Mouse (Mus musculus): ENCODE measurements around the gene Hpca. TPM values are rescaled to one million over a fixed set of nuclear protein-coding genes. Genes with fewer than 3 reads are reported as not detected.

Hpca gene
- total RNA-seq, 2 experiments from 2014 or later: 441 to 451 TPM

DNA sequence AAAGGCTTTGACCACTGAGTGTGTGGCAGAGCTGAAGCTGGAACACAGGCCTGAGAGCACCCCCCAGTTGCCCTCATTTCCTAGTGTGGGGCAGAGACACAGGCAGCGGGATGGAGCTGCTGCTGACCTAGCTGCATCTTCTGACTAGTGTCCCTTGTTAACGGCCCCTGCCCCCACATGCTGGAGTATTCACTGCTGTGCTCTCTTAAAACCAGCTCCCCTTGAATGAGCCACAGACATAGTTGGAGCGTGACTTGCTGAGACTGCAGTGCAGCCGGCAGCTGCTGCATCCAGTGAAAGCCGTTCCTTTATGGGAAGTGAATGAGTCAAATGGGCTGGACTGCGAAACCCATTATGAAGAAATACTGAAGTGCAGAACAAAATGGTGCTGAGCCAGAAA is 40.3 kb downstream of the Hpca start:
- intact Hi-C loops (cut with DNase I): loop anchor here (5.0 kb wide), 3 partner anchors 109 to 174 kb away; no protein-coding TSS in a partner anchor
- DNase-seq (ENCODE audit: extremely low spot score in 1 of 2, low spot score in 2 of 2): peak in 1 of 2 experiments; percentile 45

DNA sequence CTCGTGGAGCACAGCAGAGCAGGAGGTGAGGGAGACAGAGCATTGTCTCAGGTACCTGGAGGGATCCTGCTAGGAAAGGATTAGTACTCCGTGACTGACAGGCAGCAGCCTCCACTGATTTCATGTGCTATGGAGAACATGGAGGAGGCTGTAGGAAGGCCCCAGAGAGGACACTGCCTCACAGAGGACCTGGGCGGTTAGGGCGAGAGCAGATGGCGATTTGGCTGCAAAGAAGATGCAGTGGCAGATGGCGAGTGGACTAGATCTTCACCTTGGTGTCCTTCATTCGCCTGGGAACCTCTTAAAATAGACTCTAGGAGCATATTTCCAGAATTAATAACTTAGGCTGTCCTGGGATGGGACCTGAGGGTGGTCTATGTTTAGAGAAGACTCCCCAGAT is 40.8 kb downstream of the Hpca start:
- no peak for DNase-seq (ENCODE audit: extremely low spot score in 1 of 2, low spot score in 2 of 2)
- intact Hi-C loops (cut with DNase I): loop anchor here (5.0 kb wide), 3 partner anchors 109 to 174 kb away; no protein-coding TSS in a partner anchor

DNA sequence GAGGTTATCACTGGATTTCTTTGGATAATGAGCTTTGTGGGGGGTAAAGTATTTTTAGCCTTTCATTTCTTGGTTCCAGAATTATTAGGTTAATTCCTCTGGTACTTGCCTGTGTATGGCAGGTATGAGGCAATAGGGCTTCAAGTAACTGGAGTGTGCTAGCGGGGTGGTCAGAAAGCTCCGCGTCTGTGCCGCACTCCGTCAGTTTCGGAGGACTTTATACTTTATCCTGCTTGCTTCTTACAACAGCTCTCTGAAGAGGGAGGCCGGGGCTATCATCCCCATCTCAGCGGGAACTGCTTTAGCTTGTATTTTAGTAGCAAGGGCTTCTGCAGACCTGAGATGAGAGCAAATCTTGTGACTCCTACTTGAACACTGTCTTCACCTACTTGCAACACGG is 42.7 kb downstream of the Hpca start:
- intact Hi-C loops (cut with DNase I): no loop called here
- no peak for DNase-seq (ENCODE audit: extremely low spot score in 1 of 2, low spot score in 2 of 2)

DNA sequence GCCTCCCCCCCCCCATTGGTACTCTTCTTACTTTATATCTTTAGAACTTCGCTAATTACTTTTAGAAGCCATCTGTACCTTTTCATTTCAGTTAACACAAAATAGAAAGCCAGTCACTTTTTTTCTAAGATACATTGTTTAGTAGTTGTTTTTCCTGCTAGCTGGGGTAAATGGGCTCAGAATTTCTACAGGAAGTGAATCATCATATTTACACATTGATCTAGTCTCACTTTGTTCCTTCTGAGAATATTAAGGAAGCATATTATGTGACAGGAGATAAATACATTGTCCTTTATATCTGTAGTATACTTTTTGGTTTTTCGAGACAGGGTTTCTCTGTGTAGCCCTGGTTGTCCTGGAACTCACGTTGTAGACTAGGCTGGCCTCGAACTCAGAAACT is 53.0 kb downstream of the Hpca start:
- no peak for DNase-seq (ENCODE audit: extremely low spot score in 1 of 2, low spot score in 2 of 2)
- intact Hi-C loops (cut with DNase I): no loop called here

DNA sequence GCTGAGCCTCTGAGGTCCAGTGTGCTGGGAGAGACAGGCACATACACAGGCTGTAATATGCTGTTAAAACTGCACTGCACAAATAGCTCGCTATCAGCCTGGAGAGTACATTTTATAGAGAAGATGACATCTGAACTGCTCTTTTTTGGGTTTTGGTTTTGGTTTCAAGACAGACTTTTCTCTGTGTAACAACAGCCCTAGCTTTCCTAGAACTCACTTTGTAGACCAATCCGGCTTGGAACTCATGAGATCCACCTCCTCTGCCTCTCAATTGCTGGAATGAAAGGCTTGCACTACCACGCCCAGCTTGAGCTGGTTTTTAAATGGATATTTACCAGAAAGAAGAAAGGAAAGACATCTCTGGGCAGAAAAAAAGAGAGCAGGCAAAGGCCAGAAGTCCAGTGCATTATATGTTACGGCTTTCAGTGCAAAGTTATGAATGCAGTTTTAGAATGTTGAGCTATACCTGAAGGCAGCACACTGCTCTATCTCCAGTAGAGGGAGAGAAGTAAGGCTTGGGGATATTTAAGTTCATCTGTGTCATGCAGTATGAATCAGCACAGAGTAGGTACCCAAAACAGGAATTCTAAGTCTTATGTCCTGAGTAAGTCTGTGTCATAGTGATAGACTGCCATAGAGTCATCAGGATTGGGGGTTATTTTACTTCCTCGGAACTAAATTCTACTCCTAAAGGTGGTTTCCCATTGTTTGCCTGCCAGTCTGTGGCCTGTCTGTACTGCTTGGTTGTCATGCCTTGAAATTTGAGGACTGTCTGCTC is 54.0 kb downstream of the Hpca start:
- no peak for DNase-seq (ENCODE audit: extremely low spot score in 1 of 2, low spot score in 2 of 2)
- intact Hi-C loops (cut with DNase I): no loop called here

DNA sequence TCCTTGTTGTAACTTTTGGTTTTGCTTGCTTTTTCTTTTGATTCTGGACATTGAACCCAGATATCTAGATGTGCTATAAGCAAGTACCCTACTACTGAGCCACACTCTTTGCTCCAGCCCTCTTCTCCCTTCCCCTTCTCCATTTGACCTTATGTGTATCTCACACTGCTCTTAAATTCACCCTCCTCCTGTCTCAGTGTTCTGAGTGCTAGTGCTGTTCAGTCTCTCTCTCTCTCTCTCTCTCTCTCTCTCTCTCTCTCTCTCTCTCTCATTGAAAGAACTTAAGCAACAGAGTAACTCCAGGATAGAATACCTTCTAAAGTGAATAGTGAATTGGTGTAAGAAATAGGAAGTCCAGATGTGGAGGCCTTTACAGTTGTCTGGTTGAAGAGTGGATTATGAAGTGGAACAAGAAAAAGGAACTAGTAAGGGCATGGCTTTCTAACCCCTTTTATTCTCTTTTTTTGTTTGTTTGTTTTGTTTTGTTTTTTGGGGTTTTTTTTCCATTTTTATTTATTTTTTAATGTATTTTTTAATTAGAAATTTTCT is 56.1 kb downstream of the Hpca start:
- intact Hi-C loops (cut with DNase I): no loop called here
- DNase-seq (ENCODE audit: extremely low spot score in 1 of 2, low spot score in 2 of 2): no peak

DNA sequence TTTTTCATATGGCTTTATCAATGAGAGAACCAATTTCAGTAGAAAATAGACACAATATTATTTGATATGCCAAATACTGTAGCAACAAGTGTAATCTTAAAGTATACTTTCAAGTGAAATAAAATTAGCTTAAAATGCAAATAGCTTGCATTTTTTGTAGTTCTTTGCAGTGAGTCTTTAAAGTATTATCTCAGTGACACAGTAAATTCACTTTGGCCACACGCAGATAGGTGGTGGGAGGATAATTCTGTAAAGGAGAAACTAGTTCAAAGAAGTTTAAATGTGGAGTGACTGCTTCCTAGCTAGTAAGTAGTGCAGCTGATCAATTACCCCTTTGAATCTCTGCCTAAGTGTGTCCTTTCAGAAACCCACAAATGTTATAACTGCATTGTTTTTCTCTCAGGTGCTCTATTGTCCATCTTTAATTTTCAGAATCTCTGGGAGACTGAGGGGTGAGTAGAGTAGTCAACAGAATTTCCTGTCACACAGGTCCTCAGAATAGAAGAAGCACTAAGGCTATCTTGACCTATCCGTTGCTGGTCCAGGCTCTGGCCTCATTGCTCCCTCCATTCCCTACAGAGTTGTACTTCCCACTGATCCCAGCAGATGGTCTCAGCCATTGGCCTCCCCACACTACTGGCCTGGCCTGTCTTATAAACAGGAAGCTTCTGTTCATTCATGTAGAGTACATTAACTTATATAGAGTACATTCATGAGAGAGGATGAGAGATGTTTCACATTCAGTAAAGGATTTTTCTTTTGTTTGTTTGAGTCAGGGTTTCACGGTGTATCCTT is 59.4 kb downstream of the Hpca start:
- intact Hi-C loops (cut with DNase I): no loop called here
- no peak for DNase-seq (ENCODE audit: extremely low spot score in 1 of 2, low spot score in 2 of 2)

Other genes with a start within 250 kb of the Hpca start
- 10 to 100 TPM; 30.2 to 31.2 TPM for gene Trim62, start 238.5 kb downstream of the Hpca start, total RNA-seq (2021)
- gene Azin2, start 159.6 kb downstream of the Hpca start, total RNA-seq (2021): 10 to 100 TPM; 30.3 to 36.3 TPM
- gene Ak2, start 130.1 kb downstream of the Hpca start, total RNA-seq (2021): 10 to 100 TPM; 30.5 to 30.7 TPM
- 10 to 100 TPM; 71.6 to 85.4 TPM for gene Rnf19b, start 63.8 kb downstream of the Hpca start, total RNA-seq (2021)
- gene Tmem54, start 16.5 kb downstream of the Hpca start, total RNA-seq (2021): not detected
- gene Fndc5, start 15.0 kb upstream of the Hpca start, total RNA-seq (2021): 10 to 100 TPM; 41.8 to 44.6 TPM
- gene S100pbp, start 67.7 kb upstream of the Hpca start, total RNA-seq (2021): 10 to 100 TPM; 40.1 to 45.7 TPM
- 100 to 1,000 TPM; 103 to 105 TPM for gene Yars, start 67.7 kb upstream of the Hpca start, total RNA-seq (2021)
- 10 to 100 TPM; 11.1 to 15.8 TPM for gene C77080, start 139.4 kb upstream of the Hpca start, total RNA-seq (2021)
- 1 to 10 TPM; 1.7 TPM for gene Sync, start 165.6 kb upstream of the Hpca start, total RNA-seq (2021)
- gene Rbbp4, start 213.3 kb upstream of the Hpca start, total RNA-seq (2021): 100 to 1,000 TPM; 124 to 134 TPM
- gene Zbtb8os, start 213.7 kb upstream of the Hpca start, total RNA-seq (2021): 10 to 100 TPM; 18.9 to 24.7 TPM

Data from left cerebral cortex, postnatal 10 days (tissue).